Mouse (Mus musculus): ENCODE data around the gene Tmem63b. TPM values are rescaled to one million over a fixed set of nuclear protein-coding genes. Genes with fewer than 3 reads are reported as not detected.

Tmem63b gene
- 60.5 and 83.5 TPM in 2 replicates for polyA plus RNA-seq (2016; fragmentation: Nextera tagmentation; extraction: Ambion mirVana)

DNA sequence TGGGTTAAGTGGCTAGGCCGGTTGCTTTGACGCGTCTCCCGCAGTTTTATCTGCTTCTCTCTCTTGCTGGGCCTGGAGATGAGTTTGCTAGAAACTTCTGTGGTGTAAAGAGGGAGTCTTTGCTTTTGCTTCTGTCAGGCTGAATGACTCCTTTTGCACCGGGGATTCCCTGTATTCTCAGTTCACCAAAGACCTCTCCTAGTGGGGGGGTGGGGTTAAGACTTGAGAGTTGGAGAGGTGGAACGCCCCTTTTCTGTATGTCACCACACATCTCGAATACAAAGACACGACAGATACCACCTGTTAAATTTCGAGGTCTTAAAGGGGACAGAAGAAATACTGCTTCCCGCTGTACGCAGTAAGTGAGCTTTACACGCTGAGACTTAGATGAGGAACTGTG, at the start of gene Tmem63b:
Gene Tmem63b, minus strand, starts transcription at position 190 of the 400 bp plus-strand sequence.
- peaks cover 44% of the 10 kb centered on the region for H3K4me1 ChIP-seq (replicated peaks)
- peaks cover 10% of the 10 kb centered on the region for H3K36me3 ChIP-seq
- no peaks in the 10 kb centered on the region for H3K27me3 ChIP-seq (ENCODE audit: insufficient read depth, poor library complexity, severe bottlenecking)
- WGBS = 11% methylated on average over 12 of the region's 12 CpGs
- H3K27ac ChIP-seq = peak within 1 kb of the TSS; percentile 94
- no peak for DNase-seq (ENCODE audit: low spot score)
- peak within 1 kb of the TSS; percentile 72 for H3K4me3 ChIP-seq
- H3K9me3 ChIP-seq = no peaks in the 10 kb centered on the region

GRCm38 (mm10) chr17:45735382-45736310, 48.9 kb upstream of the Tmem63b start:
- Histone ChIP-seq H3K4me3 (peak overlapping the region; percentile 58), H3K27me3 (ENCODE audit: insufficient read depth, poor library complexity, severe bottlenecking) (peaks cover 38% of the 10 kb centered on the region), H3K36me3 (no peaks in the 10 kb centered on the region), H3K9me3 (no peaks in the 10 kb centered on the region), H3K4me1 (replicated peaks) (peaks cover 59% of the 10 kb centered on the region), H3K27ac (peak overlapping the region; percentile 98)
- peak; percentile 93 for DNase-seq (ENCODE audit: low spot score)
- WGBS = 9% methylated on average over 10 of the region's 10 CpGs

DNA sequence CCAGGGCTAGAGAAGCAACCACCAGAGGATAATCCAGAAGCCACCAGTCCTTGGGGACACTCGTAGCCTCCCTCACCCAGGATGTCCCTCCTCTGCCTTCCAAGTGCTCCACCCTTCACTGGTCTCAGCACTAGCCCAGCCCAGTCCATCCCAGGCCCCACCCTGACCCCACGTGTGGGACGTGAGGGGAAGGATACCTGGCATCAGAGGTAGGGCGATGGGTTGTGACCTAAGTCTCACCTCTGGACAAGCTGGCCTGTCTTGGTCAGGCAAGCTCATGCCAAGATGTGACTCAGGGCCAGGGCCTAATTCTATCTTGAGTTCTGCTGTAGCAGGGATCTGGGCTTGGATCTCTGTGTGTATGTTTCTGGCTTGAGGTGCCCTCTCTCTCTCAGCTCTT, 48.2 kb upstream of the Tmem63b start:
- peaks cover 67% of the 10 kb centered on the region for H3K4me1 ChIP-seq (replicated peaks)
- H3K27ac ChIP-seq = peak overlapping the region; percentile 98
- 64% methylated on average over 4 of the region's 4 CpGs for WGBS
- H3K36me3 ChIP-seq = no peaks in the 10 kb centered on the region
- H3K9me3 ChIP-seq = no peaks in the 10 kb centered on the region
- H3K4me3 ChIP-seq = no peak overlapping the region
- peaks cover 45% of the 10 kb centered on the region for H3K27me3 ChIP-seq (ENCODE audit: insufficient read depth, poor library complexity, severe bottlenecking)
- no peak for DNase-seq (ENCODE audit: low spot score)

DNA sequence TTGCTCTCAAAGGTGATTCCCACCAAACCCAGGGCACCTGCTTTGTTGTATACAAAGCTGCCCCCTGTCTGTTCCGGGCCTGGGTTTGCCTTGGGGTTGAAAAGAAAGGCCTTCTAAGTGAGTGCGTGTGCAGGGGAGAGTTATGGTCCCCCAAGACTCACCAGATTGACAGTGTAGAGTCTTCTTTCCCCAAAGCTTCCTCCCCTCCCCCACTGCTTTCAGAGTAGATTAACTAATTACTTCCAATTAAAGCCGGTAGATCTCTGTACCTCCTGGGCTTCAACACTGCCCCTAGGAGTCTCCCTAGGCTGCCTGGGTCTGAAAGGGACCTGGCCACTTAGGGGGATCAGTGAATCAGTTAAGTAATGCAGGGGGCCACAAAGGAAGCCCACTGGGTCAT, 47.6 kb upstream of the Tmem63b start:
- Histone ChIP-seq H3K27me3 (ENCODE audit: insufficient read depth, poor library complexity, severe bottlenecking) (peaks cover 46% of the 10 kb centered on the region), H3K4me1 (replicated peaks) (peaks cover 72% of the 10 kb centered on the region), H3K27ac (peak overlapping the region; percentile 98), H3K9me3 (no peaks in the 10 kb centered on the region), H3K36me3 (no peaks in the 10 kb centered on the region), H3K4me3 (peak overlapping the region; percentile 55)
- 15% methylated on average over 3 of the region's 3 CpGs for WGBS
- no peak for DNase-seq (ENCODE audit: low spot score)

DNA sequence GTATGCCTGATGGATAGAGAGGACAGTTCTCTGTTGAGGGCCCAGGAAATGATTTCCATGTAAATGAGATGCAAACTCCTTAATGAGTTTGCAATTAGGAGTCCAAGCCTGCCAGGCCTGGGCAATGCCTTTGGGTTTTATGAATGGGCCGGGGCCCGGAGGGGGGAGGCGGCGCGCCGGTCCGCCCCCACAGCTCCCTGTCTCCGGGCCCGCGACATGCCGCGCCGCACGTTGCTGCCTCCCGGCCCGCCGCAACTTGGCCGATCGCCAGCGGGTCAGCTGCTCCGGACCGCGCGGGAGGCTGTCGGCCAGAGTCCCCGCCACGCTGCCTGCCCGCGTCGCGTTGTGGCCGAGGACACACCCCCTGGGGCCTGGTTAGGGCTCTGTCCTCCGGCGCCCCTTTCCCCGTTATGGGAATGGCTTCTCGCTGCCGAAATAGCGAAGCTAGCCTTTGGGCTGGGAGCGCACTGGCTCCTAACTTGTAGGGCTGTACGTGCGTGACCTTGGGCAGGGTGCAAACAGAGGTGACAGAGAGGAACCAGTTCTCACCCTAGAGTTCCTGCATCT, 47.1 kb upstream of the Tmem63b start, which contains the start of gene 1600014C23Rik:
Gene 1600014C23Rik, minus strand, starts transcription at position 110 of the 567 bp plus-strand sequence.
- Histone ChIP-seq H3K4me1 (replicated peaks) (peaks cover 75% of the 10 kb centered on the region), H3K9me3 (no peaks in the 10 kb centered on the region), H3K36me3 (no peaks in the 10 kb centered on the region), H3K27ac (peak within 1 kb of the TSS; percentile 98), H3K4me3 (peak within 1 kb of the TSS; percentile 55), H3K27me3 (ENCODE audit: insufficient read depth, poor library complexity, severe bottlenecking) (peaks cover 46% of the 10 kb centered on the region)
- DNase-seq (ENCODE audit: low spot score) = peak; percentile 58
- 1% methylated on average over 41 of the region's 41 CpGs for WGBS

DNA sequence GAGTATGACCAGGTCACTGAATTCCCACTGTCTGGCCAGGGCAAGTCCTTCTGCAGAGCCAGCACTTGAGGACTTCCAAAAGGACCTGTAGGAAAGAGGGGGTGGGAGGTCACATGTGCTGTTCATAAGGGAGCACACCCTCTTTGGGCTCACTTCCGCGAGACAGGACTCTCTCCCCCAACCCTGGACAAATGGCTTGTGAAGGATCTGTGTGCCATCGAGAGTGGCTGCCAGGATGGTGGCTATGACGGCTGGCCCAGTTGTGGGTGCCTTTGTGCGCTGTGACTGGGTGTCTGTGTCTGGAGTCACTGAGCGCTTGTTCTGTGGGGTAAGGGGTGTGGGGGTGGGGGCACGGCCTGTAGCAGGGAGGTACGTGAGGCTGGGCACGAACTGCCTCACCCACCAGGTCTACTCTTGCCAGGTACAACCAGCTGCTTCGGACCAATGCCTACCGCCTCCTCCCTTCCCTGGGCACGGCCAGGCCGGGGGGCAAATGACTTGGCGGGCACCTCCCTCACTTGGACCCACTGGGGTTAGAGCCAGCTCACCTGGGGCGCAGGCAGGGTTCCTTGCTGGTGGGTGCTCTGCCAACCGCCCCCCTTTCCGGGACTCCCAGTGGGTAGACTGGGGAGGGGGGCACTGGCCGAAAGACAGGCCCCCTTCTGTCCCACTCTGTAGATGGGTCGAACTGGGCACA, 46.5 kb upstream of the Tmem63b start:
- Histone ChIP-seq H3K4me1 (replicated peaks) (peaks cover 79% of the 10 kb centered on the region), H3K27me3 (ENCODE audit: insufficient read depth, poor library complexity, severe bottlenecking) (peaks cover 46% of the 10 kb centered on the region), H3K27ac (peak overlapping the region; percentile 98), H3K9me3 (no peaks in the 10 kb centered on the region), H3K4me3 (peak overlapping the region; percentile 55), H3K36me3 (no peaks in the 10 kb centered on the region)
- WGBS = 62% methylated on average over 19 of the region's 19 CpGs
- DNase-seq (ENCODE audit: low spot score) = no peak

DNA sequence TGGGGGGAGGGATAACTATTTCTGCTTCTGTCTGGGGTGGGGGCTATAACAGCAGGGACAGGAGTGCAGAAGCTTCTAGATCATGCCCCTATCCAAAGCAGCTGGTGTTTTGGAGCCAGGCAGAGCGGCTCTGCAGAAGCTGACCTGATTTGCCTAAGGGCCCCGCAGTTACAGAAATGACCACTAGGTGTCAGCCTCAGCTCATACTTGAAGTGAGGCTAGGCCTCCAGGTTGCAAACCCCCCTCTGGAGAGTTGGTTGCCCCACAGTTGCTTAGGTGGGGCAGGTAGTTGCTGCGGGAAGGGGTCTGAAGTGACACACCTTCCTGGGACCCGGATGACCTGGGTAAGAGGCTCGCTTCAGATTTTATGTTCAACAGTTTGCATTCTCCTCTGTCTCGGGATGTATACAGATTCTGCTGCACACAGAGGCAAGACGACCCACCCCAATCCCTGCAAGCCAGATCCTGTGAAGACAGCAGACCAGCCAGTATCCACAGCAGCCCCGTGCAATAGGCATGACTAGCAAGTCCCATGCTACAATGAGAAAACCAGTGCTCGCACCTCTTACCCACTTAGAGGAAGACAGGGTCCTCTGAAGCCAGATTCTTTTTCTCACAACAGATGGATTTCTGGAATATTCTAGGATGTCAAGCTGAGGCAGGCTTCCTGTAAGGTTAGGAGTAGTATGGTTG, 44.6 kb upstream of the Tmem63b start:
- Histone ChIP-seq H3K9me3 (no peaks in the 10 kb centered on the region), H3K36me3 (no peaks in the 10 kb centered on the region), H3K27ac (no peak overlapping the region), H3K4me1 (replicated peaks) (peaks cover 74% of the 10 kb centered on the region), H3K4me3 (no peak overlapping the region), H3K27me3 (ENCODE audit: insufficient read depth, poor library complexity, severe bottlenecking) (peaks cover 46% of the 10 kb centered on the region)
- DNase-seq (ENCODE audit: low spot score) = peak; percentile 90
- WGBS = 28% methylated on average over 9 of the region's 9 CpGs

DNA sequence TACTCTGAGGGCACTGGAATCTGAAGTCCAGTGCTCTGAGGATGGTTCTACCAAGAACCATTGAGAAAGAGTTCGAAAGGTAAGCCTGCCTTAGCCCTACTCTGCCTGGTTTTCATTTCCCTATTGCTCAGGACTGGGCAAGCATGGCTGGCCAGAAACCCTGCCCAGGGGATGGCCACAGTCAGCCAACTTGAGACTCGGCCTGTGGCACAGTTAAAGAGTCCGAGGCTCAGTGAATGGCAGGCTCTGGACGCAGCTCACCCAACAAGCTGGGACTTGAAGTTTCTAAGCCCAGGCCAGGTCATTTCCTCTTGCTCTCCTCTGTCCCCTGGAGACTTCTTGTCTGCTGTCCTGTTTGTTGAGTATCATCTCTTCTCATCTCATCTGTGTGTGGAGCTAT, 44.0 kb upstream of the Tmem63b start:
- peak overlapping the region; percentile 66; the same call in 1 of the 2 replicates for H3K27ac ChIP-seq
- H3K9me3 ChIP-seq = no peaks in the 10 kb centered on the region
- 84% methylated on average over 4 of the region's 4 CpGs for WGBS
- no peaks in the 10 kb centered on the region for H3K36me3 ChIP-seq
- DNase-seq (ENCODE audit: low spot score) = no peak
- peaks cover 74% of the 10 kb centered on the region for H3K4me1 ChIP-seq (replicated peaks)
- no peak overlapping the region for H3K4me3 ChIP-seq
- peaks cover 46% of the 10 kb centered on the region for H3K27me3 ChIP-seq (ENCODE audit: insufficient read depth, poor library complexity, severe bottlenecking)

DNA sequence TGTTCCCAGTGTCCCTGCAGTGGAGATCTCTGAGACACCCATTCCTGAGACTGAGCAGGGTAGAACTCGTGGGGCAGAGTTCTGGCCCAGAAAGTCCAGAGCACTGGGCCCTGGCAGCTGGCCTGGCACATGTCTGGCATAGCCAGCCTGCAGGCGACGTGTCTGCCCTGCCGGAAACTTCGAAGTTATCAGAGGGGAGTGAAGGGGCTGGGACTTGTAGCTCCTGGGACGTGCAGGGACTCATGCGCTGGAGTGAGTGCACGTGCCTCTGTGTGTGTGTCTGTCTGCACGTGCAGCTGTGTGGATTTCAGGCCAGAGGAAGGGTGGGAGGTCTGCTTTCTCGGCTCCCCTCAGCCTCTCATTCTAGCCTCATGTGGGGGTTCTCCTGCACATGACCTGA, 42.7 kb upstream of the Tmem63b start:
- Histone ChIP-seq H3K27ac (peak overlapping the region; percentile 35; the same call in 1 of the 2 replicates), H3K4me3 (no peak overlapping the region), H3K4me1 (replicated peaks) (peaks cover 66% of the 10 kb centered on the region), H3K9me3 (no peaks in the 10 kb centered on the region), H3K27me3 (ENCODE audit: insufficient read depth, poor library complexity, severe bottlenecking) (peaks cover 39% of the 10 kb centered on the region), H3K36me3 (no peaks in the 10 kb centered on the region)
- no peak for DNase-seq (ENCODE audit: low spot score)
- WGBS = 58% methylated on average over 10 of the region's 10 CpGs

GRCm38 (mm10) chr17:45727983-45728723, 41.4 kb upstream of the Tmem63b start:
- Histone ChIP-seq H3K9me3 (no peaks in the 10 kb centered on the region), H3K4me3 (no peak overlapping the region), H3K4me1 (replicated peaks) (peaks cover 64% of the 10 kb centered on the region), H3K27me3 (ENCODE audit: insufficient read depth, poor library complexity, severe bottlenecking) (peaks cover 28% of the 10 kb centered on the region), H3K36me3 (no peaks in the 10 kb centered on the region), H3K27ac (0 out of 2 replicates have a peak overlapping the region, but pooled peaks have one; percentile 19)
- DNase-seq (ENCODE audit: low spot score) = no peak
- WGBS = 59% methylated on average over 8 of the region's 8 CpGs

GRCm38 (mm10) chr17:45727481-45727880, 40.8 kb upstream of the Tmem63b start:
- DNase-seq (ENCODE audit: low spot score) = no peak
- Histone ChIP-seq H3K27ac (no peak overlapping the region), H3K27me3 (ENCODE audit: insufficient read depth, poor library complexity, severe bottlenecking) (peaks cover 21% of the 10 kb centered on the region), H3K4me1 (replicated peaks) (peaks cover 66% of the 10 kb centered on the region), H3K9me3 (no peaks in the 10 kb centered on the region), H3K4me3 (no peak overlapping the region), H3K36me3 (no peaks in the 10 kb centered on the region)
- WGBS = 83% methylated on average over 2 of the region's 2 CpGs
